Mouse (Mus musculus) liver, postnatal 0 days (tissue): ENCODE results near the gene Gen1.

Source experiments
- CTCF ChIP-seq: sonication (generic); IDR thresholded peaks from 2 replicates; pipeline ENCODE4 v1.5.1; 2016; ENCODE audit warnings: antibody characterized with exemption, low read depth
- EP300 ChIP-seq: IDR thresholded peaks from 2 replicates; pipeline ENCODE4 v1.6.1; 2016; ENCODE audit warnings: antibody characterized with exemption, low read depth, mild to moderate bottlenecking

GRCm38 (mm10) chr12:11198026-11198425, 67.6 kb downstream of the Gen1 start:
- TF ChIP-seq CTCF (no peak), EP300 (no peak)
